Mouse (Mus musculus) lung, embryonic 16.5 days (tissue): ENCODE data around the gene Rras. TPM values are rescaled to one million over a fixed set of nuclear protein-coding genes. Genes with fewer than 3 reads are reported as not detected.

Source experiments
- ATAC-seq: fragments of 200-750 bp; cut with Nextera tagmentation; 2 replicates; pipeline ENCODE4 v1.8.0; 2017; ENCODE audit warnings: low read depth, mild to moderate bottlenecking, moderate library complexity
- H3K27ac ChIP-seq: fragments of 300-500 bp; sonication (generic); 2 replicates; pipeline ENCODE4 v1.5.1; 2014; ENCODE audit warnings: mild to moderate bottlenecking, control low read depth, low read length
- H3K27me3 ChIP-seq: fragments of 300-500 bp; sonication (generic); 2 replicates; pipeline ENCODE4 v1.6.1; 2014; ENCODE audit warnings: low read depth, low read length, mixed read lengths; ENCODE audit not compliant: control insufficient read depth, insufficient read depth
- H3K36me3 ChIP-seq: fragments of 300-500 bp; sonication (generic); 2 replicates; pipeline ENCODE4 v1.6.1; 2014; ENCODE audit warnings: low read length; ENCODE audit not compliant: control insufficient read depth, insufficient read depth
- H3K4me1 ChIP-seq: fragments of 300-500 bp; sonication (generic); replicated peaks from 2 replicates; pipeline ENCODE4 v1.6.1; 2014; ENCODE audit warnings: low read length, mixed read lengths; ENCODE audit not compliant: control insufficient read depth, insufficient read depth
- H3K4me2 ChIP-seq: fragments of 300-500 bp; sonication (generic); 2 replicates; pipeline ENCODE4 v1.6.1; 2014; ENCODE audit warnings: low read depth, low read length, control low read depth
- H3K4me3 ChIP-seq: fragments of 300-500 bp; sonication (generic); 2 replicates; pipeline ENCODE4 v1.5.1; 2014; ENCODE audit warnings: mild to moderate bottlenecking, low read length, control low read depth
- H3K9ac ChIP-seq: fragments of 300-500 bp; sonication (generic); 2 replicates; pipeline ENCODE4 v1.6.1; 2014; ENCODE audit warnings: low read length, control low read depth
- H3K9me3 ChIP-seq: fragments of 300-500 bp; sonication (generic); 2 replicates; pipeline ENCODE4 v1.6.1; 2016; ENCODE audit warnings: low read length; ENCODE audit not compliant: control insufficient read depth
- WGBS: fragments of 180-500 bp; shearing (Covaris S2); extraction: QIAGEN DNeasy Blood & Tissue Kit; methylation state at CpG from one replicate; pipeline ENCODE4 v1.1.7; 2014; 5-methylcytosine and 5-hydroxymethylcytosine counted together
- polyA plus RNA-seq: library from polyadenylated mRNA; unstranded; fragments of >200 nt; fragmentation: Nextera tagmentation; extraction: Ambion mirVana; gene quantifications from 2 replicates; pipeline ENCODE4 v1.2.1, GENCODE M21; 2015

Gene Rras
- polyA plus RNA-seq, 1 experiment from 2014 or later = 54.6 TPM

DNA sequence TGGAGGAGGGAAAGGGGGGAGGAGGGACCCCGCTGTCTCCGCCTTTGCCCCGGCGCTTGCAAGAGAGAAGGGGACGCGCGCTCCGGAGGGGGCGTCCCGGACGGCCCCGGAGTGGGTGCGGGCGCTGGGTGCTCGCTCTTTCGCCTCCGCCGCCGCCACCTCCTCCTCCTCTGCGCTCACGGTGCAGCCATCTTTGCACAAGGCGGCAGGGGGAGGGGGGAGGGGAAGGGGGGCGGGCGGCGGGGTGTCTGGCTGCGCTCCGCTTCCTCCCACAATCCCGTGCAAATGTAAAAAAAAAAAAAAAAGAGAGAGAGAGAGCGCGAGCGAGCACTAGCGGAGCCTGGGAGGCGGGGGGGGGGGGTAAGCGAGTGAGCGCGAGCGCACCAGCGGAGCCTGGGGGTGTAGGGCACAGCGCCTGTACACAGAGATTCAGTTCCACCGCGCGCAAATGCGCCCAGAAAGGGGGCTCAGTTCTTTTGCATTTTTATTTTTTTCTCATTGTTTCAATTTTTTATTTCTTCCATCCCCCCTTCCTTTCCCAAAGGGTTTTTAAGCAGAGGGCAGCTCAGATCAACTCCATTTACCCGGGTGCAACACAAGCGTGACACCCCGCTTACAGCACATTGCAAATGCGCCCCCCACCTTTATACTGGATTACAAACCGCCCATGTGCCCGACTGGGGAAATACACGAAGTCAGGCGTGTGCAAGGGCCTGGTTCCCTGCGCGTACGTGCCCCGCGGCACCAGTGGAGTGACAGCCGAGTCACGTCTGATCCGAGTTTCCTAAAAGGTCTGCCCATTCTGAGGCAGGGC is 35.6 kb downstream of the Rras start:
- Histone ChIP-seq H3K9ac (peak overlapping the region; percentile 76), H3K27me3 (no peaks in the 10 kb centered on the region), H3K9me3 (no peaks in the 10 kb centered on the region), H3K4me2 (peak overlapping the region; percentile 95), H3K4me1 (peaks cover 19% of the 10 kb centered on the region), H3K4me3 (peak overlapping the region; percentile 90), H3K27ac (peak overlapping the region; percentile 100), H3K36me3 (peaks cover 19% of the 10 kb centered on the region)
- WGBS = under 1% methylated on average over 22 of the region's 59 CpGs
- peak; percentile 62 for ATAC-seq

DNA sequence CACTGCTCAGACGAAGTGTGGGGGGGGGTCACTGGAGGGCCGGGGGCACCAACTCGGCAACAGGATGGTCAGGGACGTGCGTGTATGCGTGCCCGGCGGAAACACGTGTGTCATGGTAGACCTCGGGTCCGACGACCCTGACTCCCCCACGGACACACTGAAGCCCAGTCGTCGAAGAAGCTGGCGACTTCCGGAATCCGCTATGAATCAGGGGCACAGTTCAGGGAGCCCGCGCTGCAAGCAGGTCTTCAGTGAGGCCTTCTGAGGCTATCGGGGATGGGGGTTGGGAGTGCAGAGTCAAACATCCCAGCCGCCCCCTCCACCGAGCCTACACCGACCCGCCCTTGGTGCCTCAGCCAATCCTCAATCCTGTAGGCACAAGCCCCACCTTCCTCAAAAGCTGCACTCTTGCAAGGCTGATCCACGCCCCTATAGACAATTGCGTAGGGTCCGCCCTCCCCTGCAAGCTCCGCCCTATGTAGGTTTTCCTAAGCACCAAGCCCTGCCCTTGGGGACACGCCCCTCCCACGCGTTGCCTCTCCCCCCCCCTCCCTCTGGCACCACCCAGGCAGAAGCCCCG is 36.3 kb downstream of the Rras start:
- Histone ChIP-seq H3K27ac (peak overlapping the region; percentile 100), H3K4me1 (peaks cover 19% of the 10 kb centered on the region), H3K27me3 (no peaks in the 10 kb centered on the region), H3K4me3 (peak overlapping the region; percentile 90), H3K9ac (peak overlapping the region; percentile 76), H3K9me3 (no peaks in the 10 kb centered on the region), H3K4me2 (peak overlapping the region; percentile 74), H3K36me3 (peaks cover 12% of the 10 kb centered on the region)
- under 1% methylated on average over 33 of the region's 33 CpGs for WGBS
- peak; percentile 95 for ATAC-seq

GRCm38 (mm10) chr7:45056329-45056971 is 38.7 kb downstream of the Rras start:
- H3K9ac ChIP-seq = no peak overlapping the region
- ATAC-seq = no peak
- H3K27me3 ChIP-seq = no peaks in the 10 kb centered on the region

DNA sequence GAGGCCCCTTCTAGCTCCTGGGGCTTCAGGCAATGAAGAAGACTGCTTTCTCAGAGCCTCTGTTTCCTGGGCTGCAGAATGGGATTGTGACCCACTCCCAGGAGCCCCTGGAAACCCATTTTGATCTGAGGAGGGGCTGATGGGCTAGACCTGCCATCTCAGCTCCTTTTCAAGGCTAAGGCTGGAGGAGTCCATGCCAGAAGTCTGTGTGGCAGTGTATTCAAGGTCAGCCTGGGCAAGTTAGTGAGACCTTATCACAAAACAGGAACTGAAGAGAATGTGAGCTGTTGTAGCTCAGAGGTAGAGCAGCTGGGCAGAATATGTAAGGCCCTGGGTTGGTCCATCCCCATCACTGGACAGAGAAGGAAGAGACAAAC is 39.2 kb downstream of the Rras start:
- ATAC-seq = no peak
- no peak overlapping the region for H3K9ac ChIP-seq
- H3K9me3 ChIP-seq = no peaks in the 10 kb centered on the region
- no peak overlapping the region for H3K27ac ChIP-seq
- H3K36me3 ChIP-seq = no peaks in the 10 kb centered on the region
- H3K4me2 ChIP-seq = no peak overlapping the region
- H3K4me1 ChIP-seq = peaks cover 9% of the 10 kb centered on the region
- H3K27me3 ChIP-seq = no peaks in the 10 kb centered on the region
- no peak overlapping the region for H3K4me3 ChIP-seq

More at GRCm38 (mm10) chr7:45056329-45056971, 38.7 kb downstream of the Rras start:
- no peak overlapping the region for H3K4me3 ChIP-seq
- H3K27ac ChIP-seq = no peak overlapping the region
- H3K36me3 ChIP-seq = no peaks in the 10 kb centered on the region
- H3K4me1 ChIP-seq = peaks cover 10% of the 10 kb centered on the region
- WGBS = 60% methylated on average over 14 of the region's 14 CpGs
- H3K4me2 ChIP-seq = no peak overlapping the region
- no peaks in the 10 kb centered on the region for H3K9me3 ChIP-seq

- H3K9me3 ChIP-seq = no peaks in the 10 kb centered on the region
- no peak overlapping the region for H3K4me2 ChIP-seq
- WGBS = 70% methylated on average over 10 of the region's 10 CpGs
Measured at GRCm38 (mm10) chr7:45058607-45059571, 41.1 kb downstream of the Rras start.

DNA sequence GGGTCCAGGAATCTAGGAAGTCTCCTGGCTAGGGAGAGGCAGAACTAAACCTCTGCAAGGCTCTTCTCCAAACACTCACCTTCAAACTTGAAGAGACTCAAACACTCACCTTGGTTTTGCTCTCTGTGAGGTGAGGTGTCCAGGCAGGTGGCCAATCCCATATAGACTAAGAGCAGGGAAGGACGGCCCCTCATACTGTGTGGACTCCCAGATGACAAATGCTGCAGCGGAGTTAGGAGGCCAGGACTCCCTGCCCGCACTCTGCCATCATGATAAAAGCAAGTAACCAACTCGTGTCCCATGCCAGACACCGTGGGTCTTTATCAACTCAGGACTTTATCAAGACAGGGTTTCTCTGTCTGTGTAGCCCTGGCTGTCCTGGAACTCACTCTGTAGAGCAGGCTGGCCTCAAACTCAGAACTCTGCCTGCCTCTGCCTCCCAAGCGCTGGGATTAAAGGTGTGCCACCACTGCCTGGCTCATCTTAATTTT is 42.9 kb downstream of the Rras start:
- Histone ChIP-seq H3K4me2 (no peak overlapping the region), H3K4me1 (peaks cover 12% of the 10 kb centered on the region), H3K9me3 (no peaks in the 10 kb centered on the region), H3K27ac (no peak overlapping the region), H3K4me3 (no peak overlapping the region; the same call in 1 of the 2 replicates), H3K36me3 (no peaks in the 10 kb centered on the region), H3K9ac (no peak overlapping the region), H3K27me3 (no peaks in the 10 kb centered on the region)
- WGBS = 81% methylated on average over 6 of the region's 6 CpGs
- ATAC-seq = no peak

More at GRCm38 (mm10) chr7:45058607-45059571, 41.1 kb downstream of the Rras start:
- Histone ChIP-seq H3K36me3 (no peaks in the 10 kb centered on the region), H3K4me3 (no peak overlapping the region), H3K27me3 (no peaks in the 10 kb centered on the region), H3K4me1 (peaks cover 13% of the 10 kb centered on the region), H3K9ac (no peak overlapping the region), H3K27ac (no peak overlapping the region)
- ATAC-seq = no peak

DNA sequence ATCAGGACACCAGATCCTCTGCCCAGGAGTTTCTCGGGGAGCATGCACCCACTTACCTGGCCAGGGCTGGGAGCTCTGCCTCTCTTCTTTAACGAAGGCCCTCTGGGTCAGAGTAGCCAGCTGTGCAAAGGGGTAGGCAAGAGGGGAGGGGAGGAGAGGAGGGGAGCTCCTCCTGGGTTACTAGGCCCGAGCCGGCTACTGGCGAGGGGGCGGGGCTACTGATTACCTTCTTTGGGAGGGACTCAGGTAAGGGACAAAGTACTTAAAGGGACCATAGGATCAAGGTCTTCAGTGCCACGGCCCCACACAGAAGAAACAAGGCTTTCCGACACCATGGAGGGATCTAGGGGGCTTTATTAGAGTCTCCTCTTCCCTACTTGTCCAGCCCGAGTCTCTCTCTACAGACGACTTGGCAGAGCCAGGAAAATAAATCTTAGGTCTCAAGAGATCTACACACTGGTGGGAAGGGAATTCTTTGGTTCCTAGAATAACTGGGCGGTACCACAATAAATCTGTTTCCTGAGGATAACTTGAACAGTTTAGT is 43.8 kb downstream of the Rras start:
- Histone ChIP-seq H3K27me3 (no peaks in the 10 kb centered on the region), H3K4me3 (peak overlapping the region; percentile 78), H3K36me3 (no peaks in the 10 kb centered on the region), H3K27ac (peak overlapping the region; percentile 95), H3K9me3 (no peaks in the 10 kb centered on the region), H3K4me1 (peaks cover 12% of the 10 kb centered on the region), H3K4me2 (peak overlapping the region; percentile 66), H3K9ac (peak overlapping the region; percentile 67)
- WGBS = 14% methylated on average over 11 of the region's 11 CpGs
- peak; percentile 31 for ATAC-seq

DNA sequence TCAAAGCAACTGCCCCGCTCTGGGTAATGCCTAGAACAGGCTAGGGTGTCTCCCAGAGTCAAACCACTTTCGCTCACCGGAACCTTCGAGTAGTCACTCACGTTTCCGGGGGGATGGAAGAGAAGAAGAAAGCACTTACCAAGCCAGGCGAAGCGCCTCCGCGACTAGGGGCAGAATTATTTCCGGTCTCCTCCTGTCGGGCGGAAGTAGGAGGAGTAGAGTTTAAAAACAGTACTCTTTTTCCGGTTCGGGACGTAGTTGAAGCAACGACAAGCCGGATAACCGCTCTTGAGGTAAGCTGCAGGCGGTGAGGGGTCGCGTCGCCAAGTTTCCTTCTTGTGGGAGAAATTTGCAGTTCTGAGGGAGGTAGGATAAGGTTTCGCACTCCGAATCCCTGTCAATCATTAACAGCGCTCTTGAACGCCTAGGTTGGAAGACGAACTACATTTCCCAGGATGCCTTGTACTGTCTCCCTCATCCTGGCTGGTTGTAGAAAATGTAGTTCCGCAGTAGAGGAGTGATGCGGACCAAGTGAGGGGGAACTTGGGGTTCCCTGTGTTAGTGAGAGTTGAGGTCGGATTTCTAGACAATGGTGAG is 44.6 kb downstream of the Rras start, which contains the start of the genes Nosip and Prrg2:
Gene Nosip (plus strand): TSS at position 191 of the 597 bp plus-strand sequence.
Gene Prrg2 (minus strand): TSS at position 439 of the 597 bp plus-strand sequence.
- Histone ChIP-seq H3K9ac (peak within 1 kb of the TSS; percentile 77), H3K27me3 (no peaks in the 10 kb centered on the region), H3K9me3 (no peaks in the 10 kb centered on the region), H3K27ac (peak within 1 kb of the TSS; percentile 95), H3K4me1 (peaks cover 12% of the 10 kb centered on the region), H3K36me3 (no peaks in the 10 kb centered on the region), H3K4me3 (peak within 1 kb of the TSS; percentile 78), H3K4me2 (peak within 1 kb of the TSS; percentile 66)
- under 1% methylated on average over 31 of the region's 31 CpGs for WGBS
- peak; percentile 92 for ATAC-seq
